Mouse (Mus musculus) myocyte (in vitro differentiated cells): ENCODE results near the gene Zfp423. TPM values are rescaled to one million over a fixed set of nuclear protein-coding genes. Genes with fewer than 3 reads are reported as not detected.

Experiments
- H3K27me3 ChIP-seq: one replicate; pipeline ENCODE4 v1.6.1; 2011; ENCODE audit not compliant: control insufficient read depth, insufficient read depth, insufficient read length
- H3K36me3 ChIP-seq: one replicate; pipeline ENCODE4 v1.6.1; 2011; ENCODE audit not compliant: control insufficient read depth, insufficient read depth
- H3K4me2 ChIP-seq: one replicate; pipeline ENCODE4 v1.6.1; 2011; ENCODE audit warnings: low read depth, control low read depth
- H3K4me3 ChIP-seq: one replicate; pipeline ENCODE4 v1.5.1; 2011; ENCODE audit warnings: mild to moderate bottlenecking, control low read depth, moderate library complexity
- H3K79me2 ChIP-seq: one replicate; pipeline ENCODE4 v1.6.1; 2011; ENCODE audit not compliant: control insufficient read depth, insufficient read depth
- H3ac ChIP-seq: one replicate; pipeline ENCODE4 v1.6.1; 2011; ENCODE audit not compliant: control insufficient read depth, insufficient read length
- CEBPB ChIP-seq: IDR thresholded peaks from 2 replicates; pipeline ENCODE4 v1.6.1; 2011; ENCODE audit warnings: mild to moderate bottlenecking, moderate library complexity; ENCODE audit not compliant: poor library complexity, insufficient read depth, severe bottlenecking
- E2F4 ChIP-seq: IDR thresholded peaks from one replicate; pipeline ENCODE4 v1.6.1; 2011; ENCODE audit warnings: mild to moderate bottlenecking, control low read depth, moderate library complexity; ENCODE audit not compliant: insufficient read depth
- MAX ChIP-seq: IDR thresholded peaks from one replicate; pipeline ENCODE4 v1.6.1; 2011; ENCODE audit warnings: low read depth, mild to moderate bottlenecking, control low read depth
- MYOD1 ChIP-seq, 3 experiments: IDR thresholded peaks; one replicate each; pipeline ENCODE4 v1.6.1; 2011; ENCODE audit warnings: control low read depth in 2 of 3, low read depth in 2 of 3, mild to moderate bottlenecking in 2 of 3, moderate library complexity in 1 of 3; ENCODE audit not compliant: insufficient read length in 2 of 3, control insufficient read depth in 1 of 3
- MYOG ChIP-seq, 3 experiments: IDR thresholded peaks; one replicate each; pipeline ENCODE4 v1.6.1; 2011; ENCODE audit warnings: control low read depth in 2 of 3, low read depth in 2 of 3, mild to moderate bottlenecking in 2 of 3; ENCODE audit not compliant: insufficient read length in 2 of 3, control insufficient read depth in 1 of 3, insufficient read depth in 1 of 3
- POLR2A ChIP-seq: IDR thresholded peaks from one replicate; pipeline ENCODE4 v1.6.1; 2011; ENCODE audit warnings: low read depth, mild to moderate bottlenecking, control low read depth, moderate library complexity; ENCODE audit not compliant: insufficient read length
- POLR2AphosphoS2 ChIP-seq: IDR thresholded peaks from one replicate; pipeline ENCODE4 v1.6.1; 2011; ENCODE audit warnings: low read depth, control low read depth; ENCODE audit not compliant: insufficient read length
- REST ChIP-seq: IDR thresholded peaks from one replicate; pipeline ENCODE4 v1.6.1; 2011; ENCODE audit warnings: mild to moderate bottlenecking, control low read depth, moderate library complexity; ENCODE audit not compliant: insufficient read depth, insufficient read length
- SRF ChIP-seq: IDR thresholded peaks from one replicate; pipeline ENCODE4 v1.6.1; 2011; ENCODE audit warnings: low read depth; ENCODE audit not compliant: control insufficient read depth, insufficient read length
- TCF12 ChIP-seq: IDR thresholded peaks from one replicate; pipeline ENCODE4 v1.6.1; 2011; ENCODE audit warnings: mild to moderate bottlenecking, control low read depth; ENCODE audit not compliant: poor library complexity, insufficient read depth, severe bottlenecking
- TCF3 ChIP-seq: IDR thresholded peaks from one replicate; pipeline ENCODE4 v1.6.1; 2011; ENCODE audit warnings: low read depth, control low read depth; ENCODE audit not compliant: insufficient read length
- USF1 ChIP-seq: IDR thresholded peaks from one replicate; pipeline ENCODE4 v1.6.1; 2011; ENCODE audit warnings: low read depth, mild to moderate bottlenecking, control low read depth, moderate library complexity
- polyA plus RNA-seq: library from polyadenylated mRNA; unstranded; fragments of >200 nt; fragmentation: generic; extraction: Trizol; gene quantifications from one replicate; pipeline ENCODE4 v1.2.1, GENCODE M21; 2012; ENCODE audit warnings: missing spikeins

Zfp423 gene
- polyA plus RNA-seq, 1 experiment, result 0.04 TPM

DNA sequence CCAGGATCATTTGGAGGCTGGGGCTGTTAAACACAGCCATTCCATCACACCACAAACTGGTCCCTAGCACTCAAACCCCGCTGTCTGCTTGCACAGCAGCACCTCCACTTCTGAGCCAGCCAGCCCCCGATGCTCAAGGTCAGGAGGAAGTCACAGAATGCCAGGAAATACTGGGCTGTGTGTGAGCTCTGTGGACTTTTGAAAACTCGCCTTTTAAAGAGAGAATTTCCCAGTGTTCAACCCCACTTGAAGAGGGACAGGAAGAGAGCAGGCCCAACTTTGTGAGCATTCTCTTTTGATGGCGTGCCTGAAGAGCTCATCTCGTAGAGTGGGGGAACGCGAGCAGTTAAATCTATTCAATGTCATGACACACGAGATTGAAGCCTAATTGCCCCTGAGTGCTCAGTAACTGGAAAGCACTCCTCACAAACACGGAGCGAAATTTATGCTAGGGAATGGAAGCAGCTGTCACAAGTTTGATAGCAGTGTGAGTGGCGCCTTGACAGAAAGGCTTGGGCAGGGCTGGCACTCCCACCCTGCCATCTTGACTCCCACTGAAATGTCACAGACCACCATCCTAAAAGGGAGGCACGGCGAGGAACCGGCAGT, 186.4 kb downstream of the Zfp423 start:
- Histone ChIP-seq H3K36me3 (no peaks in the 10 kb centered on the region), H3ac (no peak overlapping the region), H3K4me3 (no peak overlapping the region), H3K4me2 (no peak overlapping the region), H3K27me3 (no peaks in the 10 kb centered on the region), H3K79me2 (no peaks in the 10 kb centered on the region)
- TF ChIP-seq MYOD1 (IDR thresholded peaks at IDR 0.05; ENCODE audit: control insufficient read depth in 1 of 3, insufficient read length in 2 of 3, low read depth in 2 of 3) (no peak), CEBPB (no peak), POLR2AphosphoS2 (no peak), MAX (no peak), POLR2A (no peak), USF1 (no peak), E2F4 (no peak), MYOG (IDR thresholded peaks at IDR 0.05; ENCODE audit: control insufficient read depth in 1 of 3, insufficient read depth in 1 of 3, insufficient read length in 2 of 3, low read depth in 2 of 3) (no peak), TCF12 (no peak), TCF3 (no peak)

DNA sequence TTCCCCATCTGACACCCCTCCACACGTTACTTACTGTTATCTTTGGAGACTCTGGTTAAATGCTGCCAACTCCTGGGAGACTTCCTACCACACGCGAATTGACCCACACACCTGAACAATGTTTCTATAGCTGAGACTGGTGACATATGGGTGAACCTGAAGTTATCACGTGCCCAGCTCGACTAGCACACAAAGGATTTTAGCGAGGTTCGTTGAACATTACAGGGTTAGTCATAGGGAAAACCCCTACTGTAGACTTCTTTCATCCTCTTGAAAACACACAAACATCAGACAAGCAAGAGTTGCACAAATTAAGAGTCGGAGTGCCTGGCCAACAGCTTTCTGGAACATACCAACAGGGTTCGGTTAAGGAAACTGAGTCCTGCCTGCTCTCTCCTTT, 191.5 kb downstream of the Zfp423 start:
- H3K36me3 ChIP-seq, result no peaks in the 10 kb centered on the region
- TF ChIP-seq TCF12 (no peak), MYOG (IDR thresholded peaks at IDR 0.05; ENCODE audit: control insufficient read depth in 1 of 3, insufficient read depth in 1 of 3, insufficient read length in 2 of 3, low read depth in 2 of 3) (no peak), SRF (no peak), TCF3 (no peak), REST (no peak), POLR2A (no peak), USF1 (no peak), CEBPB (no peak), MYOD1 (IDR thresholded peaks at IDR 0.05; ENCODE audit: control insufficient read depth in 1 of 3, insufficient read length in 2 of 3, low read depth in 2 of 3) (no peak), POLR2AphosphoS2 (no peak), E2F4 (no peak), MAX (no peak)
- H3K79me2 ChIP-seq, result no peaks in the 10 kb centered on the region
- no peak overlapping the region for H3ac ChIP-seq
- H3K4me3 ChIP-seq, result no peak overlapping the region
- no peak overlapping the region for H3K4me2 ChIP-seq
- no peaks in the 10 kb centered on the region for H3K27me3 ChIP-seq

DNA sequence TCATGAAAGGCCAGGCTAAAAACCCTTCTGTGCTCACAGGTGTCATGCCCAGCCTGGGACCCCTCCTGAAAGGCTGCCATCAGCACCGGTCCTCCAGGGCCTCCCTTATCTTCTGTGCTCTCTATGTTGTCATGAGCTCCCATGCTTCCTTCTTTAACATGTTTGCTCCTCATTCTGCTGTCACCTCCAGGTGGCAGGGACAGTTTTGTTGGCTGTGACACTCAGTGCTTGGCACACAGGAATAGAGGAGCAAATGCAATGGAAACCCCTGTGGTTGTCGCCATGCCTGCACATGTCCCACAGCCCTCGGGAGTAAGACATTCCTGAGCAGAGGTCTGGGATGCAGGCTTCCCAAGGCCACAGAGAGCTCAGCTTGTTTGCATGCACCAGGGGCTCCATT, 194.1 kb downstream of the Zfp423 start:
- Histone ChIP-seq H3K4me3 (no peak overlapping the region), H3K36me3 (no peaks in the 10 kb centered on the region), H3K4me2 (no peak overlapping the region), H3K79me2 (no peaks in the 10 kb centered on the region), H3K27me3 (no peaks in the 10 kb centered on the region), H3ac (no peak overlapping the region)
- TF ChIP-seq POLR2AphosphoS2 (no peak), TCF12 (no peak), CEBPB (no peak), SRF (no peak), USF1 (no peak)

DNA sequence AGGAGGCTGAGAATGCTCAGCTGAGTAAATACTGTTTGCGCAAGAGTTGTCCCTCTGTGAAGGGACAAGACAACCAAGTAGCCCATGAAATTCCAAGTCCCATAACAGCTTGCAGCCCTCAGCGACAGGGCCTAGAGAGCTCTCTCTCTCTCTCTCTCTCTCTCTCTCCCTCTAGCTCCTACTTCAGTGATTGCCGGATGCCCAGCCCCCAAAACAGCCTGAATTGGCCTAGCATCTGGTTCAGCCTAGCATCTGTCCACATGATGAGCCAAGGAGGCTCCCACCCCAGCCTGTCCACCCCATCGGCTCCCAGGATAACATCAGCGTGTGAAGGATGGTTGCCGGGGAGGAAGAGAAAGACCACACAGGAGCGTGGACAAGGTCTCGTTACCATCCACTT, 200.6 kb downstream of the Zfp423 start:
- H3K27me3 ChIP-seq, result no peaks in the 10 kb centered on the region
- no peaks in the 10 kb centered on the region for H3K36me3 ChIP-seq
- TF ChIP-seq REST (no peak), USF1 (no peak), MYOG (IDR thresholded peaks at IDR 0.05; ENCODE audit: control insufficient read depth in 1 of 3, insufficient read depth in 1 of 3, insufficient read length in 2 of 3, low read depth in 2 of 3) (no peak), E2F4 (no peak), TCF3 (no peak), MAX (no peak), POLR2AphosphoS2 (no peak), SRF (no peak), POLR2A (no peak), TCF12 (no peak)
- no peak overlapping the region for H3K4me2 ChIP-seq
- no peak overlapping the region for H3K4me3 ChIP-seq
- H3K79me2 ChIP-seq, result no peaks in the 10 kb centered on the region
- H3ac ChIP-seq, result no peak overlapping the region

DNA sequence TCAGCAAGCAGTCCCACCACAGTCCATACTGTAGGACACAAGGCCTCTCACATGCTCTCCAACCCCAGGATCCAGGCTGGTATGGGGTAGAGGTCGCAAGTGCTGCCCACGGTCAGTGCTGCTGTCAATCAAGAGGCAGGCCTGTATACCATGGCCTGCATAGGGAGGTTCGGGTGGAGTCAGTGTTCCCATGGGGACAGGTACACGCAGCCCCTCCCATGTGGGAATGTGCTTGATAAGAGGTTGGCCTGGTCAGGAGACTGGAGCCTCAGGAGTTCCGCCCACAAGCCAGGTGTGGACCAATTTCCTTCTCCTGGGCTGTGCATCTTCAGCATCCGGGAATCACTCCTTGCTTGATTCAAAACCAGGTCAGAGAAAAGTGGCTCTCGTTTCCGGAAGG, 204.5 kb downstream of the Zfp423 start:
- Histone ChIP-seq H3ac (no peak overlapping the region), H3K79me2 (no peaks in the 10 kb centered on the region), H3K27me3 (no peaks in the 10 kb centered on the region), H3K4me2 (no peak overlapping the region), H3K4me3 (no peak overlapping the region), H3K36me3 (no peaks in the 10 kb centered on the region)
- TF ChIP-seq POLR2A (no peak), MAX (no peak), POLR2AphosphoS2 (no peak), SRF (no peak), CEBPB (no peak), USF1 (no peak), TCF3 (no peak)
